ENCODE assay signal across 8 mouse cellular contexts in genomic region chr19:41896319-41896711, GRCm38 (mm10). TPM values are rescaled to one million over a fixed set of nuclear protein-coding genes. Genes with fewer than 3 reads are reported as not detected.
DNase-seq lines count a peak whose midpoint lies in the region; ATAC-seq and TF ChIP-seq lines count a peak whose summit lies in the region.

No protein-coding gene starts in this region.

- 18% methylated on average over 18 of the region's 18 CpGs for WGBS in heart, embryonic 14.5 days
- 20% methylated on average over 18 of the region's 18 CpGs for WGBS in hindbrain, embryonic 10.5 days
- WGBS in macrophage (ENCODE audit: missing documents): 27% methylated on average over 18 of the region's 18 CpGs

- peak overlapping the region; percentile 72 to 84 for H3K4me3 ChIP-seq in heart, embryonic 14.5 days (ENCODE audit: control insufficient read depth in 1 of 2, insufficient read depth in 1 of 2, low read depth in 1 of 2, low read length in 2 of 2)
- H3K4me3 ChIP-seq in ES-E14 (ENCODE audit: insufficient read depth in 1 of 2, low read depth in 1 of 2, low read length in 2 of 2, poor library complexity in 1 of 2, severe bottlenecking in 1 of 2) (peak overlapping the region; percentile 77 to 88), macrophage (ENCODE audit: inconsistent target) (peak overlapping the region; percentile 68)
- peak overlapping the region; percentile 85 for H3K4me3 ChIP-seq in hindbrain, embryonic 10.5 days

- H3K9me3 ChIP-seq in heart, embryonic 14.5 days (ENCODE audit: control insufficient read depth, low read length): no peaks in the 10 kb centered on the region
- H3K9me3 ChIP-seq in ES-E14 (ENCODE audit: control insufficient read depth, insufficient read depth, low read depth, low read length): no peaks in the 10 kb centered on the region
- no peaks in the 10 kb centered on the region for H3K9me3 ChIP-seq in hindbrain, embryonic 10.5 days

- H3K27me3 ChIP-seq in heart, embryonic 14.5 days (ENCODE audit: control insufficient read depth, insufficient read depth, low read length): no peaks in the 10 kb centered on the region
- H3K27me3 ChIP-seq in hindbrain, embryonic 10.5 days (ENCODE audit: insufficient read depth, poor library complexity, severe bottlenecking): no peaks in the 10 kb centered on the region

- in situ Hi-C loops in ES-E14 (cut with MboI; ENCODE audit: low sequenced_read_pairs in 2 of 2, unreplicated experiment in 2 of 2): no loop called here

- H3K4me1 ChIP-seq in heart, embryonic 14.5 days (ENCODE audit: control insufficient read depth in 2 of 2, insufficient read depth in 2 of 2, low read length in 2 of 2): peaks cover 7 to 13% of the 10 kb centered on the region in 2 experiments
- H3K4me1 ChIP-seq in ES-E14 (ENCODE audit: control insufficient read depth in 2 of 2, insufficient read depth in 2 of 2, low read length in 2 of 2, poor library complexity in 1 of 2): no peaks in the 10 kb centered on the region; a peak in 1 of 4 replicates
- peaks cover 18% of the 10 kb centered on the region for H3K4me1 ChIP-seq in hindbrain, embryonic 10.5 days (replicated peaks)

- no peak for DNase-seq in heart, adult 18-20 months
- no peak for DNase-seq in ES-E14 (ENCODE audit: low read depth, low spot score)
- DNase-seq in hindbrain, embryonic 10.5 days (ENCODE audit: low spot score): no peak
- no peak for DNase-seq in cerebellum, adult 11 months
- no peak for DNase-seq in adrenal gland, adult 2 months
- no peak for DNase-seq in embryo, embryonic 10.5 days (ENCODE audit: low spot score)

- peaks cover 13% of the 10 kb centered on the region; the same call in 1 of the 2 replicates for H3K79me2 ChIP-seq in macrophage (ENCODE audit: inconsistent target)

- peak overlapping the region; percentile 91 for H3K4me2 ChIP-seq in heart, embryonic 14.5 days (ENCODE audit: low read length)

- no peak for ATAC-seq in heart, embryonic 14.5 days (ENCODE audit: insufficient number of reproducible peaks, insufficient read depth, low FRiP score, low read depth)

- H3K36me3 ChIP-seq in heart, embryonic 14.5 days (ENCODE audit: control insufficient read depth, insufficient read depth, low read length): peaks cover 9% of the 10 kb centered on the region
- peaks cover 10% of the 10 kb centered on the region for H3K36me3 ChIP-seq in ES-E14 (ENCODE audit: control insufficient read depth, insufficient read depth, low read length, poor library complexity, severe bottlenecking)
- H3K36me3 ChIP-seq in hindbrain, embryonic 10.5 days: peaks cover 15% of the 10 kb centered on the region
- H3K36me3 ChIP-seq in macrophage (ENCODE audit: inconsistent target): no peaks in the 10 kb centered on the region

- H3K27ac ChIP-seq in heart, embryonic 14.5 days (replicated peaks in 1 of 2; ENCODE audit: control insufficient read depth in 1 of 2, insufficient read depth in 1 of 2, low read depth in 2 of 2, low read length in 2 of 2): 0 out of 4 replicates have a peak overlapping the region, but pooled peaks of 1 of the 2 experiments have one; percentile 6
- no peak overlapping the region for H3K27ac ChIP-seq in ES-E14 (ENCODE audit: insufficient read depth, low read depth, low read length, poor library complexity, severe bottlenecking)
- H3K27ac ChIP-seq in hindbrain, embryonic 10.5 days: peak overlapping the region; percentile 66
- H3K27ac ChIP-seq in macrophage: peak overlapping the region; percentile 67; the same call in 1 of the 2 replicates

- peak overlapping the region; percentile 77 for H3K9ac ChIP-seq in heart, embryonic 14.5 days (ENCODE audit: low read length)
- H3K9ac ChIP-seq in ES-E14 (ENCODE audit: insufficient read depth, low read depth, low read length, poor library complexity, severe bottlenecking): peak overlapping the region; percentile 34; the same call in 1 of the 2 replicates

TF ChIP-seq in ES-E14, 5 proteins besides CTCF, POLR2A, EP300 and RAD21:
- TF ChIP-seq MAFK (IDR thresholded peaks at IDR 0.05; ENCODE audit: insufficient read depth, low read depth, low read length): no peak
- peak; percentile 7; the same call in 1 of the 2 replicates for TF ChIP-seq HCFC1 (IDR thresholded peaks at IDR 0.05; ENCODE audit: borderline replicate concordance, insufficient read depth, low read length)

RNA-seq across cellular contexts. Expression of gene Rrp12, which starts 0.3 kb away (rescaled TPM):
- polyA plus RNA-seq in heart, embryonic 14.5 days (2014; fragmentation: Nextera tagmentation; extraction: Ambion mirVana): 5.8 and 6.4 TPM in 2 replicates
- total RNA-seq in heart, adult 18-20 months (2021): 10 to 100 TPM; 16.0 to 18.0 TPM
- 48.6 and 55.6 TPM in 2 replicates for total RNA-seq in ES-E14 (2012; rRNA removed)
- polyA plus RNA-seq in hindbrain, embryonic 10.5 days (2016; fragmentation: Nextera tagmentation; extraction: Ambion mirVana): 27.3 and 34.1 TPM in 2 replicates
- 10 to 100 TPM in 7 of 26 experiments, 1 to 10 TPM in 19; 2.3 to 18.2 (median 8.3) TPM for total RNA-seq in macrophage (2018; cell fraction: chromatin; rRNA removed)
- total RNA-seq in macrophage (2018; cell fraction: cytosol; rRNA removed): 1 to 10 TPM; 3.5 to 6.7 (median 5.1) TPM
- 10 to 100 TPM in 2 of 26 experiments, 1 to 10 TPM in 24; 2.5 to 18.5 (median 5.6) TPM for total RNA-seq in macrophage (2018; cell fraction: nucleus; rRNA removed)
- polyA plus RNA-seq in macrophage (2018): 3.8 to 15.5 TPM (median 6.8 TPM) in 3 replicates
- 10 to 100 TPM; 13.9 to 15.2 TPM for total RNA-seq in adrenal gland, adult 2 months (2021)
- polyA plus RNA-seq in adrenal gland, adult 2 months (2012; rRNA removed): 4.3 and 6.6 TPM in 2 replicates

RNA-seq across cellular contexts. Expression of gene Pgam1, which starts 15.4 kb away (rescaled TPM):
- 787 and 805 TPM in 2 replicates for polyA plus RNA-seq in heart, embryonic 14.5 days (2014; fragmentation: Nextera tagmentation; extraction: Ambion mirVana)
- total RNA-seq in heart, adult 18-20 months (2021): 100 to 1,000 TPM; 128 TPM
- 762 and 881 TPM in 2 replicates for total RNA-seq in ES-E14 (2012; rRNA removed)
- polyA plus RNA-seq in hindbrain, embryonic 10.5 days (2016; fragmentation: Nextera tagmentation; extraction: Ambion mirVana): 900 and 1,138 TPM in 2 replicates
- total RNA-seq in macrophage (2018; cell fraction: chromatin; rRNA removed): 10 to 100 TPM in 25 of 26 experiments, 1 to 10 TPM in 1; 7.5 to 76.5 (median 25.1) TPM
- 100 to 1,000 TPM; 264 to 454 (median 349) TPM for total RNA-seq in macrophage (2018; cell fraction: cytosol; rRNA removed)
- 100 to 1,000 TPM in 14 of 26 experiments, 10 to 100 TPM in 12; 47.8 to 175 (median 103) TPM for total RNA-seq in macrophage (2018; cell fraction: nucleus; rRNA removed)
- polyA plus RNA-seq in macrophage (2018): 316 to 518 TPM (median 374 TPM) in 3 replicates
- 100 to 1,000 TPM; 804 to 889 TPM for total RNA-seq in adrenal gland, adult 2 months (2021)
- 521 and 639 TPM in 2 replicates for polyA plus RNA-seq in adrenal gland, adult 2 months (2012; rRNA removed)

RNA-seq across cellular contexts. Expression of gene Exosc1, which starts 36.9 kb away (rescaled TPM):
- 40.8 and 42.0 TPM in 2 replicates for polyA plus RNA-seq in heart, embryonic 14.5 days (2014; fragmentation: Nextera tagmentation; extraction: Ambion mirVana)
- 10 to 100 TPM; 11.4 to 13.1 TPM for total RNA-seq in heart, adult 18-20 months (2021)
- 45.2 and 48.2 TPM in 2 replicates for total RNA-seq in ES-E14 (2012; rRNA removed)
- polyA plus RNA-seq in hindbrain, embryonic 10.5 days (2016; fragmentation: Nextera tagmentation; extraction: Ambion mirVana): 75.5 and 92.1 TPM in 2 replicates
- total RNA-seq in macrophage (2018; cell fraction: chromatin; rRNA removed): 10 to 100 TPM in 19 of 26 experiments, 1 to 10 TPM in 7; 3.9 to 35.7 (median 16.0) TPM
- 10 to 100 TPM; 10.2 to 27.9 (median 20.5) TPM for total RNA-seq in macrophage (2018; cell fraction: cytosol; rRNA removed)
- 10 to 100 TPM in 17 of 26 experiments, 1 to 10 TPM in 9; 5.3 to 35.8 (median 13.5) TPM for total RNA-seq in macrophage (2018; cell fraction: nucleus; rRNA removed)
- polyA plus RNA-seq in macrophage (2018): 15.3 to 37.7 TPM (median 36.0 TPM) in 3 replicates
- 10 to 100 TPM; 28.2 to 31.9 TPM for total RNA-seq in adrenal gland, adult 2 months (2021)
- polyA plus RNA-seq in adrenal gland, adult 2 months (2012; rRNA removed): 6.9 and 9.4 TPM in 2 replicates

RNA-seq across cellular contexts. Expression of gene Zdhhc16, which starts 37.0 kb away (rescaled TPM):
- polyA plus RNA-seq in heart, embryonic 14.5 days (2014; fragmentation: Nextera tagmentation; extraction: Ambion mirVana): 42.3 and 47.8 TPM in 2 replicates
- total RNA-seq in heart, adult 18-20 months (2021): 10 to 100 TPM; 12.9 to 14.0 TPM
- 62.7 and 73.7 TPM in 2 replicates for total RNA-seq in ES-E14 (2012; rRNA removed)
- polyA plus RNA-seq in hindbrain, embryonic 10.5 days (2016; fragmentation: Nextera tagmentation; extraction: Ambion mirVana): 87.1 and 92.5 TPM in 2 replicates
- total RNA-seq in macrophage (2018; cell fraction: chromatin; rRNA removed): 10 to 100 TPM; 30.4 to 96.2 (median 73.6) TPM
- total RNA-seq in macrophage (2018; cell fraction: cytosol; rRNA removed): 10 to 100 TPM; 20.2 to 31.1 (median 25.7) TPM
- 10 to 100 TPM; 27.2 to 91.0 (median 47.7) TPM for total RNA-seq in macrophage (2018; cell fraction: nucleus; rRNA removed)
- 17.4 to 32.6 TPM (median 29.9 TPM) in 3 replicates for polyA plus RNA-seq in macrophage (2018)
- 10 to 100 TPM; 26.0 to 26.2 TPM for total RNA-seq in adrenal gland, adult 2 months (2021)
- 56.9 and 73.6 TPM in 2 replicates for polyA plus RNA-seq in adrenal gland, adult 2 months (2012; rRNA removed)

RNA-seq across cellular contexts. Expression of gene Frat2, which starts 48.4 kb away (rescaled TPM):
- polyA plus RNA-seq in heart, embryonic 14.5 days (2014; fragmentation: Nextera tagmentation; extraction: Ambion mirVana): 1.2 and 2.0 TPM in 2 replicates
- total RNA-seq in heart, adult 18-20 months (2021): 1 to 10 TPM; 2.5 to 3.3 TPM
- 4.5 and 7.0 TPM in 2 replicates for total RNA-seq in ES-E14 (2012; rRNA removed)
- polyA plus RNA-seq in hindbrain, embryonic 10.5 days (2016; fragmentation: Nextera tagmentation; extraction: Ambion mirVana): 5.4 and 6.7 TPM in 2 replicates
- 1 to 10 TPM in 8 of 26 experiments, under 1 TPM in 7, not detected in 11; 0.36 to 6.6 (median 1.0) TPM for total RNA-seq in macrophage (2018; cell fraction: chromatin; rRNA removed)
- total RNA-seq in macrophage (2018; cell fraction: cytosol; rRNA removed): 1 to 10 TPM in 13 of 26 experiments, under 1 TPM in 13; 0.03 to 6.3 (median 1.1) TPM
- total RNA-seq in macrophage (2018; cell fraction: nucleus; rRNA removed): 1 to 10 TPM in 13 of 26 experiments, under 1 TPM in 6, not detected in 7; 0.25 to 4.3 (median 1.3) TPM
- 0.41 to 4.5 TPM (median 3.0 TPM) in 3 replicates for polyA plus RNA-seq in macrophage (2018)
- total RNA-seq in adrenal gland, adult 2 months (2021): 1 to 10 TPM; 1.2 to 2.6 TPM
- 5.5 and 6.7 TPM in 2 replicates for polyA plus RNA-seq in adrenal gland, adult 2 months (2012; rRNA removed)
